Mouse (Mus musculus): ENCODE data around the gene Drosha. TPM values are rescaled to one million over a fixed set of nuclear protein-coding genes. Genes with fewer than 3 reads are reported as not detected.
"Not testable (repeated sequence)": the region's sequence is repeated elsewhere in the genome, so short reads cannot be mapped to it uniquely, and the experiment has no call there.

Drosha gene
- total RNA-seq, 1 experiment from 2014 or later: 40.3 TPM

DNA sequence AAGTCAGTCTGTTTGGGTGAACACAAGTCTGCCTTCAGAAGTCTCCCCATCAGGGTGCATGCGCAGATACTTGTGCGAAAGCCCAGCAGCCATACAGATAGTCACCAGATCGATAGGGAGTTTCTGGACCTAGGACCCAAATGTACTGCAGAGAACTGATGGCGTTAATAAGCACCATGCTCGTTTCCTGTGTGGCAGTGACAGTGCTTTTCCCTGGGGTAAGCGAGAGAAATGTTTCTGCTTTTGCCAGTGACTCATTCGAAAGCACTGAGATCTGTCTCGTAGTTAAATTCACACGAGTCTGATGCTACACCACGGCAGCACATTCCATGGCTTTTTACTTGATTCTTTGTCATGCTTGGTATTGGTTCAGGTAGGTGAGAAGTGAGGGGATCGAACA lies 60.7 kb downstream of the Drosha start:
- DNase-seq: no peak

- DNase-seq: no peak
These were observed 62.6 kb downstream of the Drosha start for GRCm38 (mm10) chr15:12887206-12887605.

DNA sequence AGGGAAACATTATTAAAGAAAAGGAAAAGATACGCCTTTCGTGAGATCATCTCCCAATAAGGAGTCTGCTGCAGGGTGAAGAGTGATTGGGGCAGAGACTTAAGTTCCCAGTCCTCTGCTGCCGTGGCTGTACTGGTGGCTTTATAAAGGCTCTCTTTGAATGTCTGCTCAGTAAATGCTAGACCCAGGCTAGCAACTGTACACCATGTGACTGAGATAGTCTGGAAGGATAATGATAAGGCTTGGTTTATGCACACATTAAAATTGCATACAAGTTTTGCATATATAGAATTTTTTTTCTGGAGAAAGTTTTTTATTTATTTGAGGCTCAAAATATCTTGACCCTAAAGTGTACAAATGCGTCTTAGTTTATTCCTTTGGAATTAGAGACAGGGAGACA lies 63.7 kb downstream of the Drosha start:
- DNase-seq: no peak

DNA sequence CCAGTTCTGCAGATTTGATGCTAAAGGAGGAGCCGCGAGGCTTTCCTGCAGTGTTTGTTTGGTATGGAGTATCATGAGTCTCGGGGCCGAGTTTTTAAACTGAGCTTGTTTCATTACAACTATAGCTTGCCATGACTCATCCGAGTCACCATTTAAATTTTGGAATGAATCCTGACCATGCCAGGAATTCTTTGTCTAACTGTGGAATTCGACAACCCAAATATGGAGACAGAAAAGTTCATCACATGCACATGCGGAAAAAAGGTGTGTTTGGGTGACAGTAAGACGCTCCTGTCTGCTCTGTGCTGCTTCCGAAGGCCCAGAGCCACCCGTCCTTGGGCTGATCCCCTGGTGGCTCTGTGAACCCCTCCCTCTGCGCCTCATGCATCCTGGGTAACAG lies 65.3 kb downstream of the Drosha start:
- no peak for DNase-seq

- no peak for DNase-seq
These were observed 70.8 kb downstream of the Drosha start for GRCm38 (mm10) chr15:12895426-12895825.

- DNase-seq: no peak
These were observed 71.7 kb downstream of the Drosha start for GRCm38 (mm10) chr15:12896022-12897009.

DNA sequence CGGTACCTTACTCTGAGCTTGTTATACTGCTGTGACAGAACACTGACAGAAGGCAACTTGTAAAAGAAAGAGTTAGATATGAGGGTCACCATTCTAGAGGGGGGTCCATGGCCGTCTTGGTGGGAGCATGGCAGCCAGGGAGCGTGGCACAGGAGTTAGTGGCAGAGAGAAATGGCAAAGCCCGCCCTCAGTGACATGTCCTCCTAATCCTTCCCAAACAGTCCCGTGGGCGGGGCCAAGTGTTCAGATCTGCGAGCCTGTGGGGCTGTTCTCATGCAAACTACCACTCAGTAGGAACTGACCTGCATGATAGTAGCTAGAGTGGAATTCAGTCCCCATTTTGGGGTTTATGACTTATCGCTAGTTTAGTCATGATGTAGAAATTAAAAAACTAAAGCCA lies 73.2 kb downstream of the Drosha start:
- DNase-seq: no peak

DNA sequence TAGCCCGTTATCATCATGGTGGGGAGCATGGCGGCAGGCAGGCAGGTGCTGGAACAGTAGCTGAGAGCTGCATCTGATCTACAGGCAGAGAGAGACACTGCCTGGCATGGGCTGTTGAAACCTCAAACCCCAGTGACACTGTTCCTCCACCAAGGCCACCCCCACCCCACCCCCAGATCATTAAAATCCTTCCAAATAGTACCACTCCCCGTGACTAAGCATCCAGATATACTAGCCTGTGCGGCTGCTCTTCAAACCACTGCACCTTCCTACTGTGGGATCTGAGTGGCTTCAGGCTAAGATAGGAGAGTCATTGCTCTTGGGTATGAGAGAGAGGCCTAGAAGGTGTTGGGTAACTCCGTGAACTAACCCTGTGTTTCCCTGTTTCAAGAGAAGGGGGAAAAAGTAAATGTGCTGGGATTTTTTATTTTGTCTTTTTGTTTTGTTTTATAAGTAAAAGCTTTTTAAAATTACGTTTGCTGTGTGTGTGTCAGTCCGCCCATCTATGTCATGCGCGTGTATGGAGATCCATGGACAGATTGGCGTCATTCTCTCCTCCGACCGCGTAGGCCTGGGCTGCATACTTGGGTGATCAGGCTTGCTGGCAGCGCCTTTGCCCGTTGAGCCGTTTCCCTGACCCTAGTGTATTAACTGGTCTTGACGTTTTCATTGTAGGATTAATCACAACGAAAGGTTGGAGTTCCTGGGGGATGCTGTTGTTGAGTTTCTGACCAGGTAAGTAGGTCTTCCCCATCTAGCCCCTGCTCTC lies 76.0 kb downstream of the Drosha start:
- no peak for DNase-seq

DNA sequence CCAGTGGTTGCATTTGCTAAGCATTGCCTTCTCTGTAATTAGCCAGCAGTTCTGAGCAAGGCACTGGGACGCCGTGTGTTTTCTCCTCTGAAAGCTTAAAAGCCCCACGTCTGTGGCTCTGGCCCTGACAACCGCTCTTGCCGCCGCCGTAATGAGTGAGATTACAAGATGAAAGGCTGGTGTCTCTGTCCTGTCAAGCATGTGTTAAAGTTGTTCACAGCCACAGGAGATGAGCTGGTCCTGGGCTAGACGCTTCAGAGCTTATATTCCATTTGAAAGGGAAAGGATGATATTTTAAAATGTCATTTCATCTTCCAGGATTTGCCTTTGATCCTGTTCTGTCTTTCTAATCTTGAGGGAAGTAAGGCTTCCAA lies 76.6 kb downstream of the Drosha start:
- no peak for DNase-seq

- DNase-seq: no peak
These were observed 79.8 kb downstream of the Drosha start for GRCm38 (mm10) chr15:12904442-12904841.

DNA sequence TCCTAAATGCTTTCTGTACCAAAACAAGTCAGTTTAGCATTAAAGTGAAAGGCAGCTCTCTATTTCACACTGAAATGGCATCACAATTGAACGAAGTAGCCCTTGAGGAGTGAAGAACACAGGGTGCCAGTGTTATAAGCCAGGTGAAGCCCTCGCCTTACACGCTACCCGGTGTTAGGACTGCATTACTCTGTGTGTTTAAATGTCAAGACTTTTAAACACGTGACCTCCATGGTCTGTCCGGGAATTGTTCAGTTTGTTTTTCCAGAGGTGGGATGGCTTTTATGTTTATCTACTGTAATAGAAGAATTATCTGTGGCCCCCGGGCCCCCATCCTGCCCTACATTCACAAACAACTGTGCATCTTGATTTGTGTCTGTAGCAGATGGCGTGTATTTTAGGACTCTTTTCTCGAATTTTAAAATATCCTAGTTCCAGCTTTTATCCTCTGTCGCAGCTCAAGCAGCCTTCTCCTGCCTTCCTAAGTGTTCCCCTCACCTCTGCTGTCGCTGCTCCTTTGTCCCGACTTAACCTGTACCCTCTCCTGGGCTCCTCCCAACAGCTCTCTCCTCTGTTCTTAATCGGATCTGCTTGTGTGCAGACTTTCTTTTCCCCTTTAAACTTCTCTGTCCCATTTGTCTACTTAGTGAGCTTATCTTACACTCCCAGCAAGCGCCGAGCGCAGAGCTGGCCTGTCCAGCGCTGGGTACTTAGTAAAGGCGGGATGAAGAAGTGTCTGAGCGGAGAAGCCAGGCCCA lies 83.5 kb downstream of the Drosha start:
- DNase-seq: no peak

GRCm38 (mm10) chr15:12908720-12909028 lies 84.1 kb downstream of the Drosha start:
- DNase-seq: no peak

DNA sequence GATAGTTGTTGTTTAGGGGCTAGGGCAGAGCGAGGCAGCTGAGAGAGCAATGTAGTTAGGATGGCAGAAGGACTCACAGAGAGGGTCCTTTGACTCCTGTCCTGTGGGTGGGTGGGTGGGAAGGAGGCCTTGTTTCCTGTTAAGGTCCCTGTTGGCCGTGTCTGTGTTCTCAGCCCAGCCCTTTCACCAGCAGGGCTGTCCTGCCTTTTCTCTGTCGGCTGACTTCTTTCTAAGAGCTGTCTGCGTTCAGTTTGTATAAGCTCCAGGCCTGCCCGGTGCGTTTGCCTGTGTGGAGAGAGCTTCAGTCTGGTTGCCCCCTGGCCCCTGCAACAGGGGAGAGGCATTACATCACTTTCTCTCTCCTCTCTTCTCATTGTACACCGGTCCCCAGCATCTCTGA lies 84.6 kb downstream of the Drosha start:
- no peak for DNase-seq

DNA sequence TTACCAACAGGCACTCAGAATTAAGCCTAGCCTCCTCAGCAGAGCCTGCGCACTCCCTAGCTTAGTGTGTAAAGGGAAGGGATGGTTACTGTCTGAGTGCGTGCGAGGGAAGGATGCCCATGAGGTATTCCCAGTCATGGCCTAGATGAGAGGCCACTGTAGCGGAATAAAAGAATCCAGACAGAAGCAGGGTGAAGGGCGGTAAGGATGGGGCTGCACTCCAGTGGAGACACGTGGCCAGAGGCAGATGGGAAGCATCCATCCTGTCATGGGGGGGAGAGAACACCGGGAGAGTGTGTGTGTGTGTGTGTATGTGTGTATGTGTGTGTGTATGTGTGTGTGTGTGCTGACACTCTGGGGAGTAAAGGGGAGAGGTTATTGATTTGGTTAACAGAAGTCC lies 86.5 kb downstream of the Drosha start:
- DNase-seq: no peak

- no peak for DNase-seq
These were observed 91.8 kb downstream of the Drosha start for GRCm38 (mm10) chr15:12916314-12916815.

- DNase-seq: not testable (repeated sequence)
These were observed 94.8 kb downstream of the Drosha start for GRCm38 (mm10) chr15:12919326-12919966.

GRCm38 (mm10) chr15:12919967-12920870 lies 95.6 kb downstream of the Drosha start:
- no peak for DNase-seq

- DNase-seq: no peak
These were observed 97.3 kb downstream of the Drosha start for GRCm38 (mm10) chr15:12921901-12922300.

GRCm38 (mm10) chr15:12923826-12924225 lies 99.2 kb downstream of the Drosha start:
- DNase-seq: no peak

GRCm38 (mm10) chr15:12931481-12931880 lies 106.9 kb downstream of the Drosha start:
- no peak for DNase-seq

DNA sequence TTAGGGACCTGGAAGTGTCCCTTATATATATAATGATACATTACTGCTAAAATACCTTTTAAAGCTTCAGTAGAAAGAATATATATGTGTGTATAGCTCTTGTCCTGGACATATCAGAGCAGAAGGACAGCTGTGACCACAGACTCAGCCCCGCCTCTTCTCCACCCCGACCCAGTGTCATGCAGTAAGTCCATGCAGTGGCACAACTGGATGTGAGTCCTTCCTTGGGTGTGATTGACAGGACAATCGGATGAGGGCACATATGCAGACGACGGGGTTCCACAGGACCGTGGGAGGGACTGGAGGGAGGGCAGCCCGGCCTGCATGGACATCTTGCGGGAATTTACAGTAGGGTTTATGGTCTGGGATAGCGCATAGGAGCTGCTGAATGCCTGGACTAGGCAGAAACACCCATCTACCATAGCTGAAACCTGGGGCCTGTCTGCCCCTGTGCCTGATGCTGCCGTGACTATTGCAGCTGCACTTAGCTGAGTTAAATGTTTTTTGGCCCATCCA lies 111.7 kb downstream of the Drosha start:
- no peak for DNase-seq

Data from adrenal gland, postnatal 25 days (tissue).